8 mouse cellular contexts compared by ENCODE assay signal in genomic region chr1:153752521-153752920, GRCm38 (mm10). TPM values are rescaled to one million over a fixed set of nuclear protein-coding genes. Genes with fewer than 3 reads are reported as not detected.
DNase-seq lines count a peak whose midpoint lies in the region; ATAC-seq and TF ChIP-seq lines count a peak whose summit lies in the region.

No protein-coding gene starts in this region.

- no peak overlapping the region for H3ac ChIP-seq in myocyte (ENCODE audit: control insufficient read depth, insufficient read length)

- H3K79me2 ChIP-seq in myocyte (ENCODE audit: control insufficient read depth, insufficient read depth), result no peaks in the 10 kb centered on the region

- ATAC-seq in kidney, postnatal 0 days (replicated peaks; ENCODE audit: low FRiP score, low read depth), result no peak
- no peak for ATAC-seq in intestine, embryonic 15.5 days

- DNase-seq in kidney, postnatal 0 days (ENCODE audit: low spot score), result no peak
- DNase-seq in kidney, postnatal 36 days, result no peak
- peak; percentile 24 for DNase-seq in c-Kit-positive CD71-negative TER-119-negative erythroid progenitor cells, embryonic 14.5 days (ENCODE audit: low read depth)
- DNase-seq in left cerebral cortex, postnatal 4 days, result no peak
- DNase-seq in frontal cortex, postnatal 36 days (ENCODE audit: low spot score in 2 of 2), result no peak
- no peak for DNase-seq in embryo, embryonic 10 days (ENCODE audit: low spot score)

- H3K4me3 ChIP-seq in kidney, postnatal 0 days (replicated peaks; ENCODE audit: low read depth, low read length), result peak overlapping the region; percentile 36
- H3K4me3 ChIP-seq in intestine, embryonic 15.5 days (replicated peaks), result peak overlapping the region; percentile 40
- H3K4me3 ChIP-seq in myocyte, result peak overlapping the region; percentile 20

- intact Hi-C loops in left cerebral cortex, postnatal 4 days (cut with DNase I), result no loop called here

- TF ChIP-seq CTCF in kidney, postnatal 0 days (IDR thresholded peaks at IDR 0.05; ENCODE audit: low read depth), result no peak

- H3K27ac ChIP-seq in kidney, postnatal 0 days, result peak overlapping the region; percentile 84
- peak overlapping the region; percentile 89 for H3K27ac ChIP-seq in intestine, embryonic 15.5 days

- no peak for TF ChIP-seq POLR2A in myocyte (IDR thresholded peaks at IDR 0.05; ENCODE audit: insufficient read length, low read depth)

- no peaks in the 10 kb centered on the region for H3K9me3 ChIP-seq in kidney, postnatal 0 days (replicated peaks; ENCODE audit: low read length)
- no peaks in the 10 kb centered on the region for H3K9me3 ChIP-seq in intestine, embryonic 15.5 days

- H3K4me2 ChIP-seq in kidney, postnatal 0 days (ENCODE audit: low read length), result peak overlapping the region; percentile 60
- H3K4me2 ChIP-seq in intestine, embryonic 15.5 days (replicated peaks), result peak overlapping the region; percentile 74
- peak overlapping the region; percentile 82 for H3K4me2 ChIP-seq in myocyte (ENCODE audit: low read depth)

- no peaks in the 10 kb centered on the region for H3K27me3 ChIP-seq in kidney, postnatal 0 days (ENCODE audit: insufficient read depth, low read length)
- H3K27me3 ChIP-seq in intestine, embryonic 15.5 days (replicated peaks), result no peaks in the 10 kb centered on the region
- H3K27me3 ChIP-seq in myocyte (ENCODE audit: control insufficient read depth, insufficient read depth, insufficient read length), result peaks cover 12% of the 10 kb centered on the region

- 71% methylated on average over 6 of the region's 6 CpGs for WGBS in kidney, postnatal 0 days
- 67% methylated on average over 6 of the region's 6 CpGs for WGBS in intestine, embryonic 15.5 days

- peaks cover 12% of the 10 kb centered on the region; the same call in 1 of the 2 replicates for H3K4me1 ChIP-seq in kidney, postnatal 0 days (replicated peaks; ENCODE audit: insufficient read depth, low read length)
- H3K4me1 ChIP-seq in intestine, embryonic 15.5 days (replicated peaks), result peaks cover 23% of the 10 kb centered on the region; the same call in 1 of the 2 replicates

- H3K36me3 ChIP-seq in kidney, postnatal 0 days (ENCODE audit: insufficient read depth, low read length), result no peaks in the 10 kb centered on the region
- no peaks in the 10 kb centered on the region for H3K36me3 ChIP-seq in intestine, embryonic 15.5 days
- no peaks in the 10 kb centered on the region for H3K36me3 ChIP-seq in myocyte (ENCODE audit: control insufficient read depth, insufficient read depth)

- H3K9ac ChIP-seq in kidney, postnatal 0 days (ENCODE audit: low read depth, low read length), result peak overlapping the region; percentile 51
- peak overlapping the region; percentile 58 for H3K9ac ChIP-seq in intestine, embryonic 15.5 days

TF ChIP-seq in myocyte, 11 proteins besides CTCF, POLR2A, EP300 and RAD21:
- TF ChIP-seq REST (IDR thresholded peaks at IDR 0.05; ENCODE audit: insufficient read depth, insufficient read length) (no peak), TCF3 (IDR thresholded peaks at IDR 0.05; ENCODE audit: insufficient read length, low read depth) (no peak), TCF12 (IDR thresholded peaks at IDR 0.05; ENCODE audit: insufficient read depth, poor library complexity, severe bottlenecking) (no peak), MYOD1 (IDR thresholded peaks at IDR 0.05; ENCODE audit: control insufficient read depth in 1 of 3, insufficient read length in 2 of 3, low read depth in 2 of 3) (no peak), MAX (IDR thresholded peaks at IDR 0.05; ENCODE audit: low read depth) (no peak), SRF (IDR thresholded peaks at IDR 0.05; ENCODE audit: control insufficient read depth, insufficient read length, low read depth) (no peak), USF1 (IDR thresholded peaks at IDR 0.05; ENCODE audit: low read depth) (no peak), POLR2AphosphoS2 (IDR thresholded peaks at IDR 0.05; ENCODE audit: insufficient read length, low read depth) (no peak), E2F4 (IDR thresholded peaks at IDR 0.05; ENCODE audit: insufficient read depth) (no peak), CEBPB (IDR thresholded peaks at IDR 0.05; ENCODE audit: insufficient read depth, poor library complexity, severe bottlenecking) (no peak), MYOG (IDR thresholded peaks at IDR 0.05; ENCODE audit: control insufficient read depth in 1 of 3, insufficient read depth in 1 of 3, insufficient read length in 2 of 3, low read depth in 2 of 3) (no peak)
TF ChIP-seq in myocyte: peak in this region for 0.

RNA-seq across cellular contexts. Expression of gene Rnasel, which starts 3.3 kb away (rescaled TPM):
- polyA plus RNA-seq in kidney, postnatal 0 days (2015; fragmentation: Nextera tagmentation; extraction: Ambion mirVana), result 10.8 TPM in 2 replicates
- 22.9 and 24.5 TPM in 2 replicates for polyA plus RNA-seq in intestine, embryonic 15.5 days (2015; fragmentation: Nextera tagmentation; extraction: Ambion mirVana)
- 0.11 TPM for polyA plus RNA-seq in myocyte (2012; fragmentation: generic; extraction: Trizol)
- total RNA-seq in left cerebral cortex, postnatal 4 days (2021), result 10 to 100 TPM; 33.7 to 34.4 TPM

RNA-seq across cellular contexts. Expression of gene Rgs16, which starts 12.4 kb away (rescaled TPM):
- polyA plus RNA-seq in kidney, postnatal 0 days (2015; fragmentation: Nextera tagmentation; extraction: Ambion mirVana), result 4.0 and 5.4 TPM in 2 replicates
- 4.8 and 5.1 TPM in 2 replicates for polyA plus RNA-seq in intestine, embryonic 15.5 days (2015; fragmentation: Nextera tagmentation; extraction: Ambion mirVana)
- 6.5 TPM for polyA plus RNA-seq in myocyte (2012; fragmentation: generic; extraction: Trizol)
- total RNA-seq in left cerebral cortex, postnatal 4 days (2021), result 1 to 10 TPM; 7.2 to 7.8 TPM

Comparison
In these comparisons a context has a peak if more than half of its experiments do, and no peak if none do; other contexts are left out.
1. RNA of gene Rnasel, which starts 3.3 kb away (polyA plus RNA-seq): 22.9 to 24.5 TPM in intestine, embryonic 15.5 days and 10.8 TPM in kidney, postnatal 0 days; 0.11 TPM in myocyte (single experiment); every median in the first group is over 10 times any median in the second.
2. Peak in every context shown above with its lines, with median percentiles within 50 percentile points of each other: H3K4me2 ChIP-seq and H3K4me3 ChIP-seq.